Mouse (Mus musculus) heart, postnatal 14 days (tissue): ENCODE measurements around the gene Btaf1. TPM values are rescaled to one million over a fixed set of nuclear protein-coding genes. Genes with fewer than 3 reads are reported as not detected.
"Not testable (repeated sequence)": the region's sequence is repeated elsewhere in the genome, so short reads cannot be mapped to it uniquely, and the experiment has no call there.

ENCODE experiments used
- DNase-seq, 2 experiments: peaks; one replicate each; pipeline ENCODE4 v3.0.0; 2021 to 2022
- intact Hi-C: fragments of 180-260 bp; cut with DNase I; formaldehyde crosslinking; loops from one replicate; pipeline ENCODE4 v1.15.1; 2025
- total RNA-seq, 2 experiments: library from RNA; stranded (reverse); gene quantifications; 2 replicates each; pipeline ENCODE4 v1.2.3; 2021

Gene Btaf1
- total RNA-seq, 2 experiments from 2014 or later, result 12.9 to 13.4 TPM

DNA sequence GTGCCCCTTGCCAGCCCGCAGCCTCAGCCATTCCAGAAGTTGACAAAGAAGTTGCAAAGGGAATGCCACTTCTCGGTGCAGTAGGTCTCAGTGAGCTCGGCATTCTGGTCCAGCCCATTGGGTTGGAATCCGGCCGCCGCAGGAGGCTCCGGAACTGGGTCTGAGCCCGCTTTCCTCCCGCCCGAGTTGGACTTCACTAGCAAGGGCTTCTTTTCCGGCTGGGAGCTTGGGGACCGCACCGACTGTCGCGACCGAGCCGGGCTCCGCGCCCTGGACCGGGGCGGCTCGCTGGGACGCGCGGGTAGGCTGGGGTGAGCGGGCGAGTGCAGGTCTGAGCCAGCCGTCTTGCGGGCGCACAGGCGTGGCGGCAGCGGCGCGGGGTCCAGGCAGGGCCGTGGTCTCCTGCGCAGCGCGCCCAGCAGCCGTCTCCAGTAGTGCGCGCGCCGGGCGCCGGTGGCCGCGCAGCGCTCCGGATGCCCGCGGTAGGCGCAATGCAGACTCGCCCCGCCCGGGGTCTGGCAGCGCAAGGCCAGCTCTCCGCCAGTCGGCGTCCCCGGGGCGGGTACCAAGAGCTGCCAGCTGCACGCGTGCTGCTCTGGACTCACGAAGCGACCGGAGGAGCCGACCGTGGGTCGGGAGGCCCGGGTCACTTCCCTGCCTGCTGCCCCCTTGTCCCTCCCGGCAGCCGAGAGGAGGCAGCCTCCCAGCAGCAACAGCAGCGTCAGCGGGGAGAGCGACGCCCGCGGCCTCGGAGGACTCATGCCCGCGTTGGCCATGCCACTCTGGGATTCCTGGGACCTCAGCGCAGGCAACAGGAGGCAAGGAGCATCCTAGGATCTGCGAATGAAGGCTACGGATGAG is 7.2 kb upstream of the Btaf1 start:
- intact Hi-C loops, result loop anchor here (2.0 to 5.0 kb wide), 2 partner anchors 36 to 102 kb away; no protein-coding TSS in a partner anchor
- peak; percentile 87 to 89 for DNase-seq

DNA sequence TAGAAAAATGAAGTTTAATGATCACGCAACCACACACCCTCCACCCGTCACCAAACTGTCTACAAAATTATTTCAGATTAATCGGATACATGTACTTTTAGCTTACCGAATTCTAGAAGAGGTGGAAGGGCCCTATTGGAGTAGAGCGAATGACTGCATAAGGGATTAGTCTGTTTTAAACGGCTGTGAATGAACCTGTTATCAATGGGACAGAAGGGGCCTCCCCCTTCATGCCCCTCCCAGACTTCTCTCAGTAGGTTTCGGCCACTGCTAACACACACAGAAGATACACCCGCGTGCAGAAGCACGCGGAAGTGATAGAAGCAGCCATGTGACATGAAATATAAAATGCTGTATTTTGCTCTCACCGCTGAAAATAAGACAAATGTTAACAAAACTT is 6.4 kb upstream of the Btaf1 start, which contains the start of gene Fgfbp3:
TSS of gene Fgfbp3 (minus strand) at position 150 of the 400 bp plus-strand sequence.
- intact Hi-C loops, result loop anchor here (2.0 to 5.0 kb wide), 2 partner anchors 37 to 103 kb away; no protein-coding TSS in a partner anchor

DNA sequence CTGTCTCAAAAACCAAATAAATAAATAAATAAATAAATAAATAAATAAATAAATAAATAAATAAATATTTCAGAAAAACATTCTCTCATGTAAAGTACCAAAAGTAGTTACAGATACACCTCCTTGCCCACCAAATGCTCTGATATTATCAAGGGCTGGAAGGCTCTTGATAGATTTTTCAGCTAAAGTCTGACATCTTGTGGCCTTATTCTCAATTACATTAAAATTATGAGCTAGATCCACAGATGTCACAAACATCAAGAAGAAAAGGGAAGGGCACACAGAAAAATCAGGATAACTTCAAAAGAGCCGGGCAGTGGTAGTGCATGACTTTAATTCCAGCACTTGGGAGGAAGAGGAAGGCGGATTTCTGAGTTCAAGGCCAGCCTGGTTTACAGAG is 3.9 kb upstream of the Btaf1 start:
- DNase-seq, result no peak
- intact Hi-C loops, result loop anchor here (5.0 kb wide), 1 partner anchor 315 kb away; no protein-coding TSS in a partner anchor

More for the DNA sequence above, 6.4 kb upstream of the Btaf1 start, which contains the start of gene Fgfbp3:
- DNase-seq, result no peak

DNA sequence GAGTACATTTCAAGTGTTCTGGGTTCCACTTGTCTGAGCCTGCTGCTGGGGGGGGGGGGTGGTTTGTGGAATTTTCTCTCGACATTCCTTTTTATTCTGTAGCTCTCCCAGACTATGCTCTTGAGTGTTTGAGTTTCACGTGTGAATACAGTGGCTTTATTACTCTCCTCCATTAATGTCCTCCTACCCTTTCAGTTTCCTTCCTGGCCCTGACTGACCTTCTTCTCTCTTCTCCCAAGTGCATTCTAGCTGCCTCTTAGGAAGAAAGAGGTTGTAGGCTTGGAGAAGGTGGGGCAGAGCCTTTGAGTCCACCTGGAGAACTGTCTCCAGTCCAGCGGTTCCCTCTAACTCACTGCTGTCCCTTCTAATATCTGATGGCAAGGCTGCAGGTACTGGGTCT is 2.9 kb upstream of the Btaf1 start:
- no peak for DNase-seq
- intact Hi-C loops, result loop anchor here (5.0 kb wide), 1 partner anchor 316 kb away; no protein-coding TSS in a partner anchor

DNA sequence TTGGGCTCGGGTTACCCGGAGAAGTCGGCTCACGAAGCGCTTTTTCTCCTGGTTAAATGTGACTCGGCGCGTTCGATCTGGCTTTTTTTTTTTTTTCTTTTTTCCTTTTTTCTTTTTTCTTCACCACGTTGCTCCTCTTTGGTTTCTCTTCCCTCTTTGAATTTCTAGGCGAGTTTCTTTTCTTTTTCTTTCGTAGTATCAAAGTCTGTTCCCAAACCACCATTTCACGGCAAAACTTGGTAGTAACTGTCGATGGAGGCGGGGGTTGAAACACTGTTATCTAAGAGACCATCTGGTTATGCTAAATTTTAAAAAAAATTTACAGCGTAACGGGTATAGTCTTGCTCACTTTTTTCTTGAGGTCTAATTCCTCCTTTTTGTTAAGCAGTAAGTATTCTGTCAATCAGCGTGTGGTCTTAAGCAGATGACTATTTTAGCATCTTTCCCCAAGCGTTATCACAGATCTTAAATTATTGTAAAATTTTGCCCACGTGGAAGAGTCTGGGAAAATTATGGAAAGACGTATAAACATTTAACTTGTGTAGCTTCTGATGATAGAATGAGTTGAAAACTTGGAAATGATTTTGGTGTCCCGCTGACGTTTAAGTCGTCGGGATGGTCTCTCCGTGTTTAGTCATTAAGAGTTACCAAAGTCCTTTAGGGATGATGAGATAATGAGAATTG is 816 bp downstream of the Btaf1 start:
- no peak for DNase-seq
- intact Hi-C loops, result no loop called here

DNA sequence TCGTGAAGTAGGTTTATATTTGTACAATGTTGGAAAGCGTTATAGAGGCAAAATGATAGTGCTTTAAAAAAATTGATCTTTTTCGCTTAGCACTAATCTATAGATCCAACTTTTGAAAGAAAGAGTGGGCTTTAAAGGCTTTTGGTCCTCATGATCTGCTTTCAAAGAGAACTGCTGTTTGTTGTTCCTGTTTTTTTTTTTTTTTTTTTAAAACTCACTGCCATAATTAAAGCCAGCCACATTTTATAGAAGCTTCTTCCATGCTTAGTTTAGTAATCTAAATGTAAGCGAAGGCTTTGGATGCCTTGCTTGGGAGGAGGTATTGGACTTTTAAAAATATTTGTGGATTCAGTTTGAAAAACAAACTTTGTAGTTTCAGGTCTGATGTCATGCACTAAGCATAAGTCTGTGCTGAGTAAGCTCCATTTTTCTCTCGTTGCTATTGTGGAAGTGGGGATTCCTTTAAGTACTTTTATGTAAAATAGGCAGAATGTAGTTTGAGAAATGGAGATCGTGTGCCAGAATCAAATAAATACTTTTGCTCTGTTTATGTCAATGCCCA is 2.0 kb downstream of the Btaf1 start:
- intact Hi-C loops, result no loop called here
- DNase-seq, result no peak

DNA sequence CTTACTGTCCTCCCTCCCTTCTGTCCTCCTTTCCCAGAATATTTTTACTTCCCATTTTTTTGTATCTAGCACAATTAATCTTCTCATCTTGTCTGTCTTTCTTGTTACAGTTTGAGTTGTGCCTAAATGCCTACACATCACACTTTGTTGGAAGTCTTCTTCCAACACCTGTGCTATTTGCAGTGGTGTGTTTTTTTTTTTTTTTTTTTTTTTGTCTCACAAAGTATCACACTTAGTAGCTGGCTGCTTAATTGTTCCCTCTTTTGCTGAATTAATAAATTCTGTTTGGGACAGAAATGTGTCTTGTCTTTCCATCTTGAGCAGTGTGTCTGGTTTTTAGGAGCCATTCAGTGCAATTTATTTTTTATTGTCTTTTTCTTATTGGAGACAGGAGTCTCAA is 3.9 kb downstream of the Btaf1 start:
- DNase-seq, result no peak
- intact Hi-C loops, result no loop called here

DNA sequence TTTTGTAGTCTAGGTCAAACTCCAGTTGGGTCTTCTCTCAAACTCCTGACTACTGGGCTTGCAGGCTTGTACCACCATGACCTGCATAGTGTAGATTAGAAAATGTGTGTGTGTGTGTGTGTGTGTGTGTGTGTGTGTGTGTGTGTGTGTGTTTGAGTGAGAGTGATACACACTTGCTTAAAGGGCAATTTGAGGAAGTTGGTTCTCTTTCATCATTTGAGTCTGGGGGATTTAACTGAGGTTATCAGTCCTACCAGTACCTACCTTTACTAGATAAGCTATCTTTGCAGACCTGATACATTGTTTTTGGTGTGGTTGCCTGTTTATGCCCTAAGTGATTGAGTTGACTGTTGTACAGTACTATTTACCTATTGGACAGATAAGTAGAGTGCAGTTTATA is 6.2 kb downstream of the Btaf1 start:
- DNase-seq, result no peak
- intact Hi-C loops, result no loop called here

DNA sequence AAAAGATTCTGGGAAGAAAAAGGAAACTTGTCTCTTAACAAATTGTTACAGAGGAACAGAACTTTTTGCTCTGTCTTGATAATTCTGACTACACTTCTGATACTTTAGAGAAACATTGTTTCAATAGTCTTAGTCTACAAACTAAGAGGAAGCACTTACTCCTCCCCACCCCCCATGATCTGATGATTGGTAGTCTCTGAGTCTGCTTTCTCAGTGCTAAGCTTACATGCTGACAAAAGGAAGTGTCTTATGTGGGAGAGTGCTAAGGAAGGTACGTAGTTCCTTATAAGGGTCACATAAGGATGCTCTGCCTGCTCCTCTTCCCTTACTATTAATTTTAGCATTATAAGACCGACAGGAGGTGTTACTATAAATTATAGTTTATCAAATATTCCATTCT is 6.7 kb downstream of the Btaf1 start:
- DNase-seq, result no peak
- intact Hi-C loops, result no loop called here

DNA sequence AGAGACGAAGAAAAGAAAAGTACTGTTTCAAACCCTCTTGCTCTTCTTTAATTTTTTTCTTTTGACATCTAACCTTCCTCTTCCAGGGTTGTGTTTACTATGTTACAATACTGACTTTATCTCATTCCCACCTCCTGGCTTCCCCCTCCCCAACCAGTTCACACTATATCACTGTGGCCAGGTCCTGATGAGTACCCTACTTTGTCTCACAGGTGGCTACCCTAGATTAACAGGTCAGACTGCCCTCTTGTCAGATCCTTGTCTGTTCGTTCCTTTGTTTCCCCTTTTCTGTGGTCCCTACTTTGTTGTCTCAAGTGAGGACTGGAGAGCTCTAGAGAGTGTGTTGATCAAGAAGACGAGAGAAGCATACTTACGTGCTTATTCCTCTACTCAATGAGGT is 10.4 kb downstream of the Btaf1 start:
- intact Hi-C loops, result no loop called here
- DNase-seq, result no peak

DNA sequence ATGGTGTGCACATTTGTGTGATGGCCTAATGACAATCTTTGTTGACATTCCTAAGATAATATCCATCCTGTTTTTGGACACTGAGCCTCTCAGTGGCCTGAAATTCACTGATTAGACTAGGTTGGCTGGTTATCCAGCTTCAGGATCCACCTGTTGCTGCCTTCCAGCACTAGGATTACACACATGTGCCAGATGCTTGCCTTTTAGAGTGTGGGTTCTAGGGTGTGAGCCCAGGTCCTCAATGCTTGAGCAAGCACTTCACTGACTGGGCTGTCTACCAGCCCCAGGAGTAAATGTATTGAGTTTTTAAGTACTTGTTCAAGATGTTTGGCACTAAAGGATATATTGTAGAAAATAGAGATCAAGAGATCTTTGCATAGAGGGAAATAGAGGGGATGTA is 12.1 kb downstream of the Btaf1 start:
- intact Hi-C loops, result no loop called here
- DNase-seq, result no peak

DNA sequence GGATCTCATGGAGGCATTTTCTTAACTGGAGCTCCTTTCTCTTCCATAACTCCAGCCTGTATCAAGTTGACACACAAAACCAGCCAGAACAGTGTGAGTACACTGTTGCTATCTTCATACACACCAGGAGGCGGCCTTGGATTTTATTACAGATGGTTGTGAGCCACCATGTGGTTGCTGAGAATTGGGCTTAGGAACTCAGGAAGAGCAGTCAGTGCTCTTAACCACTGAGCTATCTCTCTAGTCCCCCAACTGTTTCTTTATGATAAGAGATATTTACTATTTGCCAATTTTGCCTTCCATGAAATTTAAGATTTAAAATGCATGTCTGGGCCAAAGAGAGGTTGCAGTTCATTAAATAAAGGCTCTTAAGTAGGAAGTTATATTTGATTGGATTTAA is 14.2 kb downstream of the Btaf1 start:
- no peak for DNase-seq
- intact Hi-C loops, result no loop called here

DNA sequence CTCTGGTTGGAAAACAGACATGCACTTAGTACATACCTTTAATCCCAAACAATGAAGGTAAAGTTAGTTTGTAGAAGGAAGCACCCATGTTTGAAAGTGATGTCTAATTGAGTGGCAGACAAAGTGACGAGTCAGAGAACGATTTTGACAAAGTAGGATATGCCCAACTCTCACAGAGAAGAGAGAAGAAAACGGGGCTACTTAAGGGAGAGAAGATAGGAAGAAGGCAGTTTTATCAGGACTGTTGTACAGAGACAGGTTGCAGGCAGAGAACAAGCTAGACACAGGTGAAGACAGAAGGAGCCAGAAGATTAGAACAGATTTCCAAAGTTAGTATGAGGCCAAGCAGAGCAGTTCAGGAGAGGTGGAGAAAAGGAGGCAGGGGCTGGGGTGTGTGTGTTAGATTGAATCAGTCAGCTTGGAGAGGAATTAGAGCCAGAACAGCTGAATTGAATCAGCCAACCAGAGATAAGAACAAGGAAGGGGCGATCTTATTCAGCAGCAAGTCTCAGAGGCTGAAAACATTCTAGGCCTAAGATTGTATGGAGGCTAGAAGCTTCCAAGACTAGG is 27.8 kb downstream of the Btaf1 start:
- intact Hi-C loops, result no loop called here
- DNase-seq, result no peak

DNA sequence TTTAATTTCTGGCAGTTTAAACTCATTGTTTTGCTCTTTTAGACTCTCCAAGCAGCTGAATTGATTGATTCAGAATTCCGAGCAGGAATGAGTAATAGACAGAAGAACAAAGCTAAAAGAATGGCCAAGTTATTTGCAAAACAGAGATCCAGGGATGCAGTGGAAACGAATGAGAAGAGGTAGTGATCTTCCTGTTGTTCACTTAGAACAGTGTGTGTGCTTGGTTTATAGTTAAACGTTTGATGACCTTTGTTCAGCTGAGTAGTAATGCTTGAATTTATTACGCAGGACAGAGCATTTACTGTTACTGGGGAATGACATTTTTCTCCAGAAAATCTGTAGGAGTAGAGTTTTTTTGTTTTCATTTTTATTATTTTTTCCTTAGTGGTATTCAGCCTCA is 32.5 kb downstream of the Btaf1 start:
- DNase-seq, result no peak
- intact Hi-C loops, result no loop called here

DNA sequence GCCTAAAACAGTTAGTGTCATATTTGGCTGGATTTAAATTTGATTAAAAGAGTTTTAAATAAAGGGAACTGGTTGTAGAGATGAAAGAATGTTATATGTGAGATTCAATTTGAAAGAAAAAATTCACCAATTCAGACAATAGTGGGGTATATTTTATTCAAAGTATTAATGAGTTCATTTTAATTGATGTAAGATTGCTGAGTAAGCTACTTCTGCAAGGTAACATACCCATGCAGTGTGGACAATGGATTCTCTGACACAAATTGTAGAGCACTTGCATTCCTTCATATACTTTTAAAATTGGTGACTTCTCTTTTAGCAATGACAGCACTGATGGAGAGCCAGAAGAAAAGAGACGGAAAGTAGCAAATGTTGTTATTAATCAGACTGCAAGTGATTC is 35.4 kb downstream of the Btaf1 start:
- intact Hi-C loops, result no loop called here
- no peak for DNase-seq

DNA sequence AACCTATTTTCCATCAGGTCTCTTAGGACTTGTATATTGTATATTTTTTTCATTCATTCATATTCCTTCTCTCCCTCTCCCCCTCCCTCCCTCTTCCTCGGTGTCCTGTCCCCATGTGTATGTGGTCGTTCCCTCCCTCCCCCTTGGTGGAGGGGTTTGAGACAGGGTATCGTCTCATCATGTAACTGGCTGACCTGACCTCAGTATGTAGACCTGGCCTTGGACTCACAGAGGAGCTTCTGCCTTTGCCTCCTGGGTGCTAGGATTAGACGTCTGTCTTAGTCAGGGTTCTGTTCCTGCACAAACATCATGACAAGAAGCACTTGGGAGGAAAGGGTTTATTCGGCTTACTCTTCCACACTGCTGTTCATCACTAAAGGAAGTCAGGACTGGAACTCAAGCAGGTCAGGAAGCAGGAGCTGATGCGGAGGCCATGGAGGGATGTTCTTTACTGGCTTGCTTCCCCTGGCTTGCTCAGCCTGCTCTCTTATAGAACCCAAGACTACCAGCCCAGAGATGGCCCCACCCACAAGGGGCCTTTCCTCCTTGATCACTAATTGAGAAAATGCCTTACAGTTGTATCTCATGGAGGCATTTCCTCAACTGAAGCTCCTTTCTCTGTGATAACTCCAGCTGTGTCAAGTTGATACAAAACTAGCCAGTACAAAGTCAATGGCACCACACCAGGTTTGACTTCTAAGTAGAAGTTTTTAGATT is 36.8 kb downstream of the Btaf1 start:
- intact Hi-C loops, DNase-seq: not testable (repeated sequence)

DNA sequence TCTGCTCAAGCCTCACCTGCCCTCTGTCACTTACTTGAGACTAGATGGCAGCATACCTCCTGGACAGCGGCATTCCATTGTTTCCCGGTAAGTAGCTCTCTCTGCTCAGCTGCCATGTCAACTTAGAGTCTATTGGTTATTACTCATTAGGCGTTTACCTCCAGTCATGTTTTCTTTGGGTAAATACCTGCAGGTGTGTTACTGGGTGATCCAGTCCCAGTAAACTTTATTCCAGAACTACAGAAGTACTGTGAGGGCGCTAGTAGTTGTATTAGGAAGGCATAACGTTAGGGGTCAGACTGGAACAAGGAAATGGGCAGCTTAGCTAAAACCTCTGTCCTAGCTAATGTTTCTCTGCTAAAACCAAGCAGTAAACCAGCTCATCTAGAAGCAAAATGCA is 78.7 kb downstream of the Btaf1 start:
- intact Hi-C loops, result no loop called here
- no peak for DNase-seq

DNA sequence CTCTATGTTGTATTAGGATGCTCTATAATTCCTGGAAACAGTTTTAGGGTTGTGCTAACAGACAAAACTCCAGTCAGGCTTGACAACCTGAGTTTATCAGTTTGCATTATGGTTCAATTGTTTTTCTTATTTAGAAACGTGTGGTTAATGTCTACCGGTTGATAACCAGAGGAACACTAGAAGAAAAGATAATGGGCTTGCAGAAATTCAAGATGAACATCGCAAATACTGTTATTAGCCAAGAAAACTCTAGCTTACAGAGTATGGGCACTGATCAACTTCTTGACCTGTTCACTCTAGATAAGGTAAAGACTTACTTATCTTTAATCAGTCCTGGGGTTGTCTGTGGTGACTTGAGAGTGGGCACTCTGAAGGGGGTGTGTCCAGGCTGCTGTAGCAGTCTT is 84.0 kb downstream of the Btaf1 start:
- no peak for DNase-seq
- intact Hi-C loops, result no loop called here

DNA sequence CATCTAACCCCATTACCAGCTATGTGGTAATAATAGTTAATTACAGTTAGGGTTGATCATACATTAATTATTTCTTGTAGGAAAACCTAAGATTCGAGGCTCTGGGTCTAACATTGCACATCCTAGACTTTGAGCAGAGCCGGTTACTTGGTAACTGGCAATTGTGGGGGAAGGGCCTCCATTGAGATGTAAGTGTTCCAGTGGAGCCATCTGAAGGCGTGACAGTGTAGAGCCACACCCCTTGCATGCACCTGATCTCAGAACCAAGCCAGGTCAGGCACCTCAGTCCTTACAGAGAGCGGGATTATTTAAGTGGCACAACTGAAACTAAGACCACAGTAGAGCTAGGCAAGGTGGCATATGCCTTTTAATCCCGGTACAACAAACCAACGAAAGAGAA is 87.6 kb downstream of the Btaf1 start:
- DNase-seq, result no peak
- intact Hi-C loops, result no loop called here

DNA sequence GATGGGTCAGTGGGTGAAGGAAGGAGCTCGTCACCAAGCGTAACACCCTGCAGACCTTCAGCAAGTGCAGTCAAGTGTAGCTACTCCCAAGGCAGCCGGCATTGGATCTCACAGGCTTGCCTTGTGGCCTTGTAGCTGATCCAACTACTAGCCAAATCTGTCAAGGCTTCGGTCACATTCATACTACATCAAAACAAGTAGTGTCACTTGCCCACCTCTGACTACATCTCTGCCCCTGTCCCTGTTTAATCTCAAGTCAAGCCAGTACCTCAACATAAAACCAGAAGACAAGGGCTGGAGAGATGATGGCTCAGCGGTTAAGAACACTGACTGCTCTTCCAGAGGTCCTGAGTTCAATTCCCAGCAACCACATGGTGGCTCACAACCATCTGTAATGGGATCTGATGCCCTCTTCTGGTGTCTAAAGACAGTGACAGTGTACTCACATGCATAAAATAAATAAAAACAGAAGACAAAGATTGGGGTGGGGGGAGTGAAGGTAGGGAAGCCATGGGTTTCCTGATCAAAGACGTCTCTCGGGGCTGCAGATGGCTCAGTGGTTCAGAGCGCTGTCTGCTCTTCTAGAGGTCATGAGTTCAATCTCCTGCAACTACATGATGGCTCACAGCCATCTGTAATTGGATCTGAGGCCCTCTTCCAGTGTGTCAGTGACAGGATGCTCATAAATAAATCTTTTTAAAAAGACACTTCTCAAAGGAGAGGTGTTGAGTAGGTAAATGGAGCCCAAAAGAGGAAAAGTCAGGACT is 88.5 kb downstream of the Btaf1 start:
- intact Hi-C loops, result no loop called here
- DNase-seq, result no peak
